Mouse (Mus musculus) embryo, embryonic 11.5 days (tissue): ENCODE measurements around the gene Emc7.
"Not testable (repeated sequence)": the region's sequence is repeated elsewhere in the genome, so short reads cannot be mapped to it uniquely, and the experiment has no call there.

Experiments
- DNase-seq: peaks from one replicate; pipeline ENCODE4 v3.0.0-alpha.2; 2012; ENCODE audit warnings: low read depth, low spot score

Gene Emc7

DNA sequence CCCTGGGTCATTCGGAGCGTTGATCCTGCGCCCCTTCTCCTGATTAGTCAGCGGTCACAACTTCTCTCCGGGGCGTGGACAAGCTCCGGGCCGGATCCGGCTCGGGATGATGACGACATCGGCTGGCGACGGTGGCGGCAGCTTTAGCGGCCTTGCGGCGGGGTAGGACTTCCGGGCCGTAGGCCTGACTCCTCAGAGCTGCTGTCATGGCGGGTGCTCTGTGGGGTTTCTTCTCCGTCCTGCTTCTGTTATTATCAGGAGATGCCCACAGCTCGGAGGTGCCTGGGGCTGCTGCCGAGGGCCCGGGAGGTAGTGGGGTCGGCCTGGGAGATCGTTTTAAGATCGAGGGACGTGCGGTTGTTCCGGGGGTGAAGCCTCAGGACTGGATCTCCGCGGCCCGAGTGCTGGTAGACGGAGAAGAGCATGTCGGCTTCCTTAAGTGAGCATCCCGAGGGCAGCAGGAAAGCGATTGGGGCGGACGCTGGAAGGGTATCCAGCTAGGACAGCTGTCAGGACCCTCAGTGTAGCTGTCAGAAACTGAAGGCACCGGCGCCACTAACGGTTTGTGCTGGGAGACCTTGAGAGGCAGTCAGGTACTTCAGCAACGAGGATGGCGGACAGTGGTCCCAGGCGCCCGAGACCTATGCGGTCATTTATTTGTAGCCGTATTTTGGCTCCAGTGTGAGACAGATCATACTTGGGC, at the start of gene Emc7:
TSS of gene Emc7 (plus strand) at position 136 of the 703 bp plus-strand sequence.
- peak; percentile 87 for DNase-seq

DNA sequence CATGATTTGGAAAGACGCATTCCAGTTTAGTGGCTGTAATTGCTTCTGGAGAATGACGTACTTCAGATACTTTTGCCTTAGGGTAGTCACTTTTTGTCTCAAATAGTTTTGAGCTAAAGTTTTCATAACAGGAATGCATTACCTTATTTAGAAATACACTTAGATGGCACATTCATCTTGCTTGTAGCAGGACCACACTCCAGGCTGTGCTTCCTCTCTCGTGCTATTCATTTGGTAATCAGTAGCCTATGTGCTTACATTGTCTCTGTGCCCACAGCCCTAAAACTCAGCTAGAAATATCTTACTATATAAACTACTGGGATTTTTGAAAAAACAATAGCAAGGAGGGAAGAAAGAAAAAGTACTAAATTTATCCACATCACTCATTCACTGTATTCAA, 47.8 kb upstream of the Emc7 start:
- no peak for DNase-seq

DNA sequence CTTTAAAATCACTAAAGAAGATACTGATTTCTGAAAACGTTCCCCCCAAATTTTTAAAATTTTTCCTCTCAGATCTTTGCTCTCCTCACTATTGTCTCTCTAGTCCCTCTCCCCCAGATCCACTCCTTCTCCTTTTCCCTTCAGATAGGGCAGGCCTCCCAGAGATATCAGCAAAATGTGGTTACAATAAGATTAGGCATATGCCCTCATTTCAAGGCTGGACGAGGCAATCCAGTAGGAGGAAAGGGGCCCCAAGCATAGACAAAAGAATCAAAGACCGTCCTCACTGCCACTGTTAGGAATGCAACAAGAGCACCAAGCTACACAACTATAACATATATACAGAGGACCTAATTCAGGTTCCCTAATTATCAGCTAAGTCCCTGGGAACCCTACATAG, 29.5 kb upstream of the Emc7 start:
- DNase-seq = no peak

DNA sequence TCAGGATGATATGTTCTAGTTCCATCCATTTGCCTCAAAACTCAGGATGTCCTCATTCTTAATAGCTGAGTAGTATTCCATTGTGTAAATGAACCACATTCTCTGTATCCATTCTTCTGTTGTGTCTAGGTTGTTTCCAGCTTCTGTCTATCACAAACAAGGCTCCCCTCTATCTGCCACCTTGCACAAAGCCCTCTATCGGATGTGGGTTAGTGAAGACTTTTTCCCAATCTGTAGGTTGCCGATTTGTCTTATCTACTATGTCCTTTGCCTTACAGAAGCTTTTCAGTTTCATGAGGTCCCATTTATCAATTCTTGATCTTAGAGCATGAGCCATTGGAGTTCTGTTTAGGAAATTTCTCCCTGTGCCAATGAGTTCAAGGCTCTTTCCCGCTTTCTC, 26.3 kb upstream of the Emc7 start:
- not testable (repeated sequence) for DNase-seq

DNA sequence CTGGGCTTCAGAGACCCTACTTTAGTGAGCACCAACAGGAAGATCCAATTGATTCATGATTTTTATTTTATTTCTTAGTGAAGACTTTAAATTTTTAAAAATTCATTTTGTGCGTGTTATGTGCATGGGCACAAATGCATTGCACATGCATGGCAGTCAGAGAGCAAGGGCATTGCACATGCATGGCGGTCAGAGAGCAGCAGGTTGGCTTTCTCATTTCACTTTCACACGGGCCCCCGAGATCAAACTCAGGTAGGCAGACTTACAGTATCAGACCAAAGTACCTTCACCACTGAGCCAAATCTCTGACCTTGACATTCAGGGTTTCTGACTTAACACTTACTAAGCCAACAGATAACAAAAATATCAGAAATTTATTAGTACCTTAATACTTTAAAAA, 25.1 kb upstream of the Emc7 start:
- no peak for DNase-seq

DNA sequence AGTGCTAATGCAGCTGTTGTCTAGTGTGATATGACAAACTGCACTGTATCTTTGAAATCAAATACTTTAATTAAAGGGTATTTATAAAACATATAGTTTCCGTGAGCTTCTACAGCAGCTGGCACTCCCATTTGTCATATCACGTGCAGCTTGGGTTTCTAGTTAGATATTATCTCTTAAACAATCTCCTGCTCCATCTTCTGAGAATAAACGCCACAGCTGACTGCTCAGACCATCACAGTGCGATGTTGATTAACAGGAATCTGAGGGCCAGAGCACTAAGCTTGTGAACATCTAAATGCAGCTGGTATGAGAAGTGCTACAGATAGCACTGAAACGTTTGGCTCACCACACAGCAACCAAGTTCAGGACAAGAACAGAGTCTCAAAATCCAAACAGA, 24.4 kb upstream of the Emc7 start:
- no peak for DNase-seq

DNA sequence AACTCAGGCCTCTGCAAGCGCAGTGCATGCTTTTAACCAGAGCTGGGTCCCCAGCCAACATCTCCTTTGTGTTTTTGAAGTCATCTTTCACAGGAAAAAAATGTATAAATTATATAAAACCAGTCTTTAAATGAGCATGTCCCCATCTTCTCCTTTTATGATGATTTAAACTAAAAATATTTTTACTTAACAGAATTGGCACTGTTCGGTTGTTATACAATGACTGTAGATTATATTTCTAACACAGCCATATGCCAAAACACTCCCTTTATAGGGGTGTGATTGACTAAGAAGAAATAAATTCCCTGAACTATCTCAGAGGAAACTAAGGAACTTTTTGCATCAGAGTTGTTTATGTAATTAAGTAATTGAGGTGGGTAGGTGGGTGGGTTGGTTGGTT, 22.3 kb upstream of the Emc7 start:
- DNase-seq = no peak

DNA sequence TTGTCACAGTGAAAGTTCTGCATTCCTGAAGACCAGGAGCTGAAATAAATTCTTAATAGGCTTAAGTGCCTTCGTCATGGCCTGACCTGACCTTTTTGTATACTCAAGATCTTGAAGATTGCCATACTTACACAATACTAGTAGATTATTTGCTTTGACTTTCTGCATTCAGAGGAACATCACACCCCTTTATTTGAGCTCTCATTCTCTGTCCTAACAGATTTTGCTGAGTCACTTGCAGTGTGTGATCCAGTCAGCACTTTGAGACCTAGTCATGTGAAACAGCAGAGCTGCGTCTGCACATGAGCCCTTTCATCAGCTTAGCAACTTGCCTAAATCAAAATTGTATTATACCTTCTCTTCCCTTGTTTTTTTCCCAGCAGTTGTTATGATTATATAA, 21.4 kb upstream of the Emc7 start:
- no peak for DNase-seq

DNA sequence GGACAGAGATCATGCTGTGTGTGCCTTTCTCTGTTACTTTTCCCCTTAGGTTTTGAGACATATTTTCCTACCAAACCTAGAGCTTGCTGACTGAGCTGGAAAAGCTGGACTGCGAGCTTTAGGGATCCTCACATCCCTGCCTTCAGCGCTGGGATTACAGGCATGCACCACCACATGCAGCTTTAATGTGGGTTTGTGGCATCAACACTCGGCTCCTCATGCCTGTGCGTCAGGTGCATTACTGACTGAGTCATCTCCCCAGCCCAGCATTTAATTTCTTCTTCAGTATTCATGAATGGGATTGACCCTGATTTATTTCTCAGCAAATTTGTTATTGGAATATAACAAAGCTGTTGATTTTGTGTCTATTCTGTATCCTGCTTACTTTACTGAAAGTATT, 18.5 kb upstream of the Emc7 start:
- DNase-seq = no peak

DNA sequence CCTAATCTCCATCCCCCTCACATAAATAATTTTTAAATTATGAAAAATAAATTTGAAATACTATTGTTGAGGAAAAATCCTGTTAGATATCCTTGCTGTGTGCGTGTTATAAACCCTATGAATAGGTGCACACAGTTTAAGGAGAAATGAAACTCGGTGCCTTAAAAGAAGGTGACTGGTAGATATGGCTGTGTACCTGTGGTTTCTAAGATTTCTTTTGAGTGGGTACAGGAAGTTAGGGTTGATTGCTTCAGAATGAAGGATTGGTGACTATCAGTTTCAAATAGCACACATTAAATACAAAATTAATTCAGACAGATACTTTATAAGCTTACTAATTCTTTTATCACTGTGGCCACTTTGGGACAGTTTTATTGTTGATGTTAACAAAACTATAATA, 17.2 kb upstream of the Emc7 start:
- no peak for DNase-seq

DNA sequence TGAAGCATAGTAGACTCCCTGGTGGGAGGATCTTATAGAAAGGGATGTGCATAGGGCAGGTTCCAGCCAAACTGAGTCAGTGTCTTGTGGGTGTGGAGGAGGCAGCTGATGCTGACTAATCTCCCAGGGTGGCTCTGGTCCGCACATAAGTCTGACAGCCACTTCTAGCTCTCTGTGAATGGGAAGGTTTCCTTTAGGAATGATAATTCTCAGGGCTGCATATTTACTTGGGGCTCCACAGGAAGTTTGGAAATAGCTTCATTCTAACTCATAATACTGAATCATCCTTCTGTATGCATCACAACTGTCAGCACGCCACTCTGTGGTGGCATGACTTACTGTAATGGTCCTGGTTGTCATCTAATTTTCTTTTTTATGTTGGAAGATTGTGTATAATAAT, 11.3 kb upstream of the Emc7 start:
- DNase-seq = no peak

DNA sequence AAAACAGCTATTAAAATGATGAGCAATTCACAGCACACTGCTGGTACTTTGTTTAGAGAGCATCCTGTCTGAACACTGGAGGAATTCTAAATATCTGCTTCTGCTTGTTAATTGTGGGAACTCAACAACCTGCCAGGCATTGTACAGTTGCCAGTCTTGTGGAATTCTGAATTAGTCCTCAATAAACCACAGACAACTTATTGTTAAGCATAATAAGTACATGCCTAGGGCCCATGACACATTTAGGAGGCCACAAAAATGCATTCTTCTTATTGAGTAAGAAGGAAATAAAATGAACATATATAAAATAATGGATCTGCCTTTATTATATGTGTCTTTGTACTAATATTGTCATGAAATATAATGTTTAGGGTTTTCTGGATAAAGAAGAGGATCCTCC, 9.3 kb upstream of the Emc7 start:
- no peak for DNase-seq

DNA sequence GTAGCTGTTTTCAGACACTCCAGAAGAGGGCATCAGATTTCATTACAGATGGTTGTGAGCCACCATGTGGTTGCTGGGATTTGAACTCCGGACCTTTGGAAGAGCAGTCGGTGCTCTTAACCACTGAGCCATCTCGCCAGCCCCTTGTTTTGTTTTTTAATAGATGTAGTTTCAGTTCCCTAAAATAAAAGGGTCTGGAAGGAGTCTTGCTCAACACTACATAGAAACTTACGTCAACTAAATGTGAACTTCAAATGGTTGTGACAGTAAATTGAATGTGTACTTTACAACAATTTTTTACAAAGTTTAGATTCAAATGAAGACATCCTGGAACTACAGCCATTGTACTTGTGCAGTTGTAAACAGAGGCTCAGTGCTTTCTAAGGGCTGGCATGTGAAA, 6.8 kb upstream of the Emc7 start:
- DNase-seq = not testable (repeated sequence)

DNA sequence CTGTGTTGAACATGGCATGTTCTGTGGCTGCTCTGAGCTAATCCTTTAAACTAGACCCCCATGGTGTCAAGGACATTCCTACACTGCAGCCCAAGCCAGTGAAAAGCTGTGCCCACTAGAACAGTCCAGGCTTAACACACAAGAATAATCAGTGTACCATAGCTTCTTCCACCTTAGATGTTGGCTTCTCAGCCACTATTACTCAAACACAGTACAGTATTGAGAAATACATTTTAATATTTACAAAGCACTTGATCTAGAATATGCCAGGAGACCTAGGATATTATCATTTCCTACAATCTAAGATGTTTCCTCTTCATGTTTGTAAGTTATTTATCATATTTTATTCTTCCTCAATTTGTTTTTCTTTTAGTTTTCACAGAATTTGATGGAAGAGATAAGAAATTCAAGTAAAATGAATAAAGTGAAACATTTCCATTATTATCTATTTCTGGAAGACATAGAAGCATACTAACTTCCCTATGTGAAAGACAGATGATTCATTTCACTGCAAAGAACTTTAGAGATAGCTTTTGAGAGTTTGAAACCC, 6.2 kb upstream of the Emc7 start:
- DNase-seq = no peak

DNA sequence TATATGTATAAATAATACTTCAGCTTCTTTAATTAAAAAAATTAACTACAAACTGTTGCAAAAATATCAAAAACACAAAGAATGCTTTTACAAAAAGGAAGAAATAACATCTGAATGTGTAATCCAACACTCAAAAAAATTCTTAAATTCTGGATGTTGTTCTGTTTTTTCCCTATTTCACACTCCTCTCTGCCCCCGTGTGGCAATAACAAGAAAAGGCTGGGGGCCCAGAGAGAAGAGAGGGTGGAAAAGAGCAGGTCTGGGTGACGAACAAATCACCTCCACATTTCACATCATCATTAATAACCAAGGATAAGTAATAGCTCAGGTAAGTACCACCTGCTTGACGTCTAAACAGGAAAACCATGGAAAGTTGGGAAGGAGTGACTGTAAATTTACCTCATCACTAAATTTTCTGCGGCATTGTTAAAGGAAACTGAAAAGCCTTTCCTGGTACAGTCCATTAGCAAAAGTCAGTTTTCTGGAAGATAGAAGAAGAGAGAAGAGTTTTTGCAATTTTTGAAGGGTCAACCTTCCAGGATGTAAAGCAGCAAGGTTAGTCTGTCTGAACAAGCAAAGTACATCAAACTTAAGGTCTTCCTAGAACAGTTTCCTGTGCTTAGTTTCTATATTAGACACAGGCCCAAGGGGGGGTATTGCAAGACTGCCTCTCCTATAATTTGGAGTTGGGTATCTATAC, 5.0 kb upstream of the Emc7 start:
- DNase-seq = no peak

DNA sequence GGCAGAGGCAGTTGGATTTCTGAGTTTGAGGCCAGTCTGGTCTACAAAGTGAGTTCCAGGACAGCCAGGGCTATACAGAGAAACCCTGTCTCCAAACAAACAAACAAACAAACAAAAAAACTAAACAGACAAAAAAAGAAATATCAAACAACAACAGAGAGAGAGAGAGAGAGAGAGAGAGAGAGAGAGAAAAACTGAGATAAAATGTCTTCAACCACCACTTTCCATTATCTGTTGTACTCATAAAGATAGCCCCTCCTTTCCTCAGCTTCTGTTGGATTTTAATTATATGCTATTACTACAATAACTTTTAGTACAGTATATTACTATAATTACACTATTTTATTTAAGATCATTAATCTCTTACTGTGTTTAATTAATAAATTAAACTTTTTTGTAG, 2.3 kb upstream of the Emc7 start:
- DNase-seq = not testable (repeated sequence)

DNA sequence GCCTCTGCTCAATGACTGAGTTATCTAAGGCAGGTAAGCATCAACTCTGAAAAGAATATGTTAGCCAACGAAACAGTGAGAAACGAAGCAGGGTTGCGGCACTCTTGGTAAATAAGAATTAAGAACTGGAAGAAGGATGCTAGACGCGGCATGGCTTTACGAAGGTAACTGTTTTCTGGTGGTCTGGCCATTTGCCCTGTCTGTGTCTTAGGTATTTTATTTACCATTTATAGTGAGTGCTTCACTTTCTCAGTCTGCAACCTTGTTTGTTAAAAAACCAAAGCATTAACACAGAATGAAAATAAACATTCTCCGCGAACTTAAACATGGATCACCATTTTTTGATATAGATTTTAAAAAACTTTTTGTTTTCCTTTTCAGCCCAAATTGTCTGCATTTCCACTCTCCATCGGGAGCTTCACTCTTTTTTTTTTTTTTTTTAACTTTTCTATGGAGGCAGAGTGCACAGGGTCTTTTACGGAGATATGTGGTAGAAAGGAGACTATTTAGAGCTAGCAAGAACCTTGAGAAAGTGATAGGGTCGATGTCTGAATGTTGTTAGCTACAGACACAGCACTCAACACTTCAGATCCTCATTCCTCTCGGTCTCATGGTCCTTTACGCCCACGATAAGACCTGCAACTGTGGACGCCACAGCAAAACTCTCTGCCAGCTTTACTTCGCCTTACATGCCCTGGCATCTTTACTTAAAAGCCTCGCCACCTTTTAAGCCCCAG, 504 bp upstream of the Emc7 start:
- no peak for DNase-seq

DNA sequence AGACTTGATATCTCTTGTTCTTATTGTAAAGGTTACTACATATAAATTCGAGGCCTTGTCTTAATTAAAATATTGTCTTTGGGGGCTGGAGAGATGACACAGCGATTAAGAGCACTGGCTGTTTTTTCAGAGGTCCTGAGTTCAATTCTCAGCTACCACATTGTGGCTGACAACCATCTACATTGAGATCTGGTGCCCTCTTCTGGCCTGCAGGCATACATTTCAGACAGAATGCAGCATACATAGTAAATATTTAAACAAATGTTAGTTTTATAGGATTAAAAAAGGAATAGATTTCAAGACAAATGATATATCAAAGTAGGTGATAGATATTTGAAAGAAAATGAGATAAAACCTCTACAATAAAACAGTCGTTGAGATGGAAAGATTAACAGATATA, 5.8 kb downstream of the Emc7 start:
- no peak for DNase-seq

DNA sequence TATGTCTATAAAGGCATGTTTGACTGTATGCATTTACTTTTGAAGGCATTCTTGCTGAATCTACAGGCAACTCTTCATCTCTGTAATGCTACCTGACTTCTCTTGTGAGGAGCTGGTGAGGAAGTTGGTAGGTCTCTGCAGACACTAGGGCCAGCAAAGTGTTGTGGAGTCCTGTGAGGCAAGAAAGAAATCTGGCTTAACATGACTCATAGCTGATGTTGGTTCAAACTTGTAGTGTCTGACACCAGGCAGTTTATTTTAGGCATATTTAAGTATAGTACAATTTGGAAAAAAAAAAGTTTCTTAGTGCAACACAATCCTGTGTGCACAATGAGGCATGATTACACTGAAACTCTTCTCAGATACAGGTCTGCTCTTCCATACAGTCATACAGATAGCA, 14.7 kb downstream of the Emc7 start:
- DNase-seq = no peak

DNA sequence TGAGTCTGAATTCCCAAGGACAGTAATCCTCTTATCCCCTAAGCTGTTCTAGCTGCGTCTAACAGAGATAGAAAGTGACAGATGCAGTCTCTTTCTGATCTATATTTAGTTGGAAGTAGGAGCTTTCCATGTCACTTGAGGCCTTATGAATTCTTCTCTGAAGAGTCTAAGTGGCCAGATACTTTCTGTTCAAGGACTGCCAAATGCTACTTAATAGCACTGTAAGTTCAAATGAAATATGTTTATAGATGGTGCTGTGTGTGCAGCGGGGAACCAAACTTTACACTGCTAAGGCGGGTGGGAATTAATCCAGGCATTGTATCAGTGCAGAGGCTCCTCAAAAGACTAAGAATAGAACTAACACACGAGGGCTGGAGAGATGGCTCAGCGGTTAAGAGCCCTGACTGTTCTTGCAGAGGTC, 16.2 kb downstream of the Emc7 start:
- DNase-seq = no peak

DNA sequence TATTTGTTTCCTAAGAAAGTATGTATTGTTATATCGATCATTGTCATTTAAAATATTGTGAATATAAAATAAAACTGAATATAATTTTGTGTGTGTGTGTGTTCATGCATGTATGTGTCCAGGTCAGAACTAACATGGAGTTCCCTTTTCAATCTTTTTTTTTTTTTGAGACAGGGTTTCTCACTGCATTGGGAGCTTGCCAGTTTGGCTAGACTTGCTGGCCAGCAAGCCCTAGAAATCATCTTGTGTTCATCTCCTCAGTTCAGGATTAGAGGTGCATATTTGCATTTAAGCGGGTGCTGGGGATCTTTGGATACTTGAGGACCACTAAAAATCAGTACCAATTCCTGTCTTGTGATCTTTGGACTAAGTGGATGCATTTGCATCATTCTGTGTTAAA, 17.3 kb downstream of the Emc7 start:
- DNase-seq = no peak

DNA sequence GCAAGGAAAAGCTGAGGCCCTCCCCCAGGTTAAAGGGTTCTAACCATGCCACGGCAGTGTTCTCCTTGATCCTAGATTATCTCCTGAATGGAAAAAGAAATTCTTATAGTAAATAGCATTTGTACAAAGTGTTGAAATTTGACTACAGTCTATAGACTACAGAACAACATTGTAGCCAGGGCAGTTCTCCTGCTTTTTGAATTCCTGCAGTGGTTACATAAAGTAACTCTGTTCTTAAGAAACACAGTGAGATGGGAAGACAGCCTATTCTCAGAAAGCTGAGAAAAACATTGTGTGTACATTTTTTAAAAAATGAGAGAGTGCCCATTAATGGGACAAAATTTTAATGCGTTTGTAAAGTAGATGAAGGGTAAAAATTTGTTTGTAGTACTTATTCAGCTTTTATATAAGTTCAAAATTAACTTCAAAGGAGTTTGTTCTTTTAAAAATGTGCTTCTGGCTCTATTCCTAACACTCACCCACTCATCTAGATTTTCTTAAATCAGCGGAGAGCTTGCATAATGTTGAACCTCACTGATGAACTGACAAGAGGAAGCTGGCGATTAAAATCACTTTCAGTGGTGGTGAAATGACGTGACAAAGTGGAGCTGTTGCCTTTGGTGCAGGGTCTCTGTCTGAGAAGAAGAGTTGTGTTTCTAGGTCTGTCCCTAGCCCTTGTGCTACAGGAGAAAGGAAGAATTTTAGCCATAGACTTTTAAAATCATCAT, 20.4 kb downstream of the Emc7 start:
- no peak for DNase-seq
